Mouse (Mus musculus) hindlimb bud, embryonic 11.5 days (tissue): ENCODE measurements around the gene Med1.

Source experiments
- DNase-seq: peaks from one replicate; pipeline ENCODE4 v3.0.0-alpha.2; 2012; ENCODE audit warnings: low read depth, low spot score; ENCODE audit errors: extremely low spot score

The Med1 gene

GRCm38 (mm10) chr11:98149786-98150624 is 43.1 kb downstream of the Med1 start, which contains the start of gene Fbxl20:
Gene Fbxl20, minus strand, starts transcription at chr11:98150403.
- peak; percentile 86 for DNase-seq

- peak; percentile 67 for DNase-seq
These were observed 43.8 kb downstream of the Med1 start for GRCm38 (mm10) chr11:98149304-98149750.

- no peak for DNase-seq
These were observed 44.4 kb downstream of the Med1 start for GRCm38 (mm10) chr11:98148551-98149301.

GRCm38 (mm10) chr11:98145856-98146255 is 47.2 kb downstream of the Med1 start:
- no peak for DNase-seq

GRCm38 (mm10) chr11:98142545-98142944 is 50.5 kb downstream of the Med1 start:
- no peak for DNase-seq

- no peak for DNase-seq
These were observed 54.2 kb downstream of the Med1 start for GRCm38 (mm10) chr11:98138894-98139293.

- DNase-seq: no peak
These were observed 55.3 kb downstream of the Med1 start for GRCm38 (mm10) chr11:98137836-98138235.

- no peak for DNase-seq
These were observed 58.1 kb downstream of the Med1 start for GRCm38 (mm10) chr11:98134951-98135350.

- DNase-seq: no peak
These were observed 69.7 kb downstream of the Med1 start for GRCm38 (mm10) chr11:98123424-98123823.

GRCm38 (mm10) chr11:98114363-98114762 is 78.7 kb downstream of the Med1 start:
- DNase-seq: no peak

- no peak for DNase-seq
These were observed 79.6 kb downstream of the Med1 start for GRCm38 (mm10) chr11:98113504-98113903.

GRCm38 (mm10) chr11:98109706-98110105 is 83.4 kb downstream of the Med1 start:
- DNase-seq: no peak
